Comparison of ENCODE assay signal across 9 mouse cellular contexts in genomic region chr2:120049632-120050274, GRCm38 (mm10). TPM values are rescaled to one million over a fixed set of nuclear protein-coding genes. Genes with fewer than 3 reads are reported as not detected.
DNase-seq lines count a peak whose midpoint lies in the region; ATAC-seq and TF ChIP-seq lines count a peak whose summit lies in the region.
"Had no signal": no experiment of that assay in that cellular context is flagged by ENCODE, and none has a peak within 500 bp of the region (broad histone marks: within the 10 kb centered on the region; RNA-seq: fewer than 3 reads in every experiment).

No protein-coding gene starts in this region.

- 0 out of 2 replicates have a peak, but pooled peaks have one; percentile 40 for ATAC-seq in forebrain, postnatal 0 days
- no peak for ATAC-seq in forebrain, embryonic 16.5 days
- ATAC-seq in kidney, embryonic 14.5 days (ENCODE audit: low FRiP score, low TSS enrichment): peak; percentile 50; the same call in 1 of the 2 replicates
- peak; percentile 61; the same call in 1 of the 2 replicates for ATAC-seq in megakaryocyte progenitor cell, adult 5-6 weeks (replicated peaks; ENCODE audit: poor library complexity)

- no peak overlapping the region for H3K27ac ChIP-seq in forebrain, postnatal 0 days (ENCODE audit: low read depth, low read length)
- no peak overlapping the region for H3K27ac ChIP-seq in forebrain, embryonic 16.5 days (ENCODE audit: low read length)
- H3K27ac ChIP-seq in thymus, adult 2 months (ENCODE audit: control insufficient read depth, insufficient read depth, low read length): no peak overlapping the region
- H3K27ac ChIP-seq in kidney, embryonic 14.5 days (ENCODE audit: low read depth, low read length): no peak overlapping the region
- H3K27ac ChIP-seq: neural tube, embryonic 12.5 days had no signal

- no peaks in the 10 kb centered on the region for H3K27me3 ChIP-seq in forebrain, postnatal 0 days (ENCODE audit: insufficient read depth, low read length)
- no peaks in the 10 kb centered on the region for H3K27me3 ChIP-seq in forebrain, embryonic 16.5 days (replicated peaks; ENCODE audit: control insufficient read depth, insufficient read depth, low read length)
- H3K27me3 ChIP-seq in thymus, adult 2 months (ENCODE audit: control insufficient read depth, insufficient read depth, low read length): no peaks in the 10 kb centered on the region
- peaks cover 2% of the 10 kb centered on the region; the same call in 1 of the 2 replicates for H3K27me3 ChIP-seq in kidney, embryonic 14.5 days (ENCODE audit: control insufficient read depth, insufficient read depth, low read length)
- H3K27me3 ChIP-seq: neural tube, embryonic 12.5 days had no signal

- H3K9ac ChIP-seq in forebrain, postnatal 0 days: no peak overlapping the region
- no peak overlapping the region for H3K9ac ChIP-seq in forebrain, embryonic 16.5 days (replicated peaks; ENCODE audit: low read depth, low read length)
- H3K9ac ChIP-seq in kidney, embryonic 14.5 days (ENCODE audit: low read depth, low read length): no peak overlapping the region
- H3K9ac ChIP-seq: neural tube, embryonic 12.5 days had no signal

- no peak overlapping the region for H3K4me2 ChIP-seq in forebrain, postnatal 0 days (ENCODE audit: low read depth)
- H3K4me2 ChIP-seq in forebrain, embryonic 16.5 days (ENCODE audit: low read length): no peak overlapping the region
- H3K4me2 ChIP-seq in kidney, embryonic 14.5 days (replicated peaks; ENCODE audit: low read depth, low read length): no peak overlapping the region
- H3K4me2 ChIP-seq: neural tube, embryonic 12.5 days had no signal

- TF ChIP-seq CTCF in forebrain, postnatal 0 days (IDR thresholded peaks at IDR 0.05; ENCODE audit: low read depth): peak; percentile 62
- no peak for TF ChIP-seq CTCF in thymus, adult 2 months (IDR thresholded peaks at IDR 0.05; ENCODE audit: borderline replicate concordance, control insufficient read depth, extremely low read depth, insufficient read depth, low read length, poor library complexity)

- no peaks in the 10 kb centered on the region for H3K36me3 ChIP-seq in forebrain, postnatal 0 days (ENCODE audit: insufficient read depth)
- H3K36me3 ChIP-seq in forebrain, embryonic 16.5 days (ENCODE audit: control insufficient read depth, insufficient read depth): no peaks in the 10 kb centered on the region
- H3K36me3 ChIP-seq in thymus, adult 2 months (ENCODE audit: control insufficient read depth, insufficient read depth, low read length): no peaks in the 10 kb centered on the region
- no peaks in the 10 kb centered on the region for H3K36me3 ChIP-seq in kidney, embryonic 14.5 days (ENCODE audit: control insufficient read depth, insufficient read depth, low read length)
- H3K36me3 ChIP-seq: neural tube, embryonic 12.5 days had no signal

- TF ChIP-seq POLR2A in thymus, adult 2 months (IDR thresholded peaks at IDR 0.05; ENCODE audit: control insufficient read depth, extremely low read depth, insufficient read depth, low read length, poor library complexity): no peak

- no peak overlapping the region for H3K4me3 ChIP-seq in forebrain, postnatal 0 days (ENCODE audit: low read depth, low read length)
- no peak overlapping the region for H3K4me3 ChIP-seq in forebrain, embryonic 16.5 days (replicated peaks; ENCODE audit: low read length)
- H3K4me3 ChIP-seq in thymus, adult 2 months (ENCODE audit: control insufficient read depth, insufficient read depth, low read length): no peak overlapping the region
- no peak overlapping the region for H3K4me3 ChIP-seq in kidney, embryonic 14.5 days (ENCODE audit: low read length)
- H3K4me3 ChIP-seq: neural tube, embryonic 12.5 days had no signal

- H3K4me1 ChIP-seq in forebrain, postnatal 0 days (ENCODE audit: insufficient read depth): no peaks in the 10 kb centered on the region
- no peaks in the 10 kb centered on the region for H3K4me1 ChIP-seq in forebrain, embryonic 16.5 days (replicated peaks; ENCODE audit: control insufficient read depth, insufficient read depth, low read length)
- H3K4me1 ChIP-seq in thymus, adult 2 months (replicated peaks; ENCODE audit: control insufficient read depth, insufficient read depth, low read length): no peaks in the 10 kb centered on the region
- no peaks in the 10 kb centered on the region for H3K4me1 ChIP-seq in kidney, embryonic 14.5 days (ENCODE audit: control insufficient read depth, insufficient read depth, low read length)

- no peaks in the 10 kb centered on the region for H3K9me3 ChIP-seq in forebrain, postnatal 0 days (ENCODE audit: low read length)
- no peaks in the 10 kb centered on the region for H3K9me3 ChIP-seq in forebrain, embryonic 16.5 days (ENCODE audit: control insufficient read depth, low read length)
- no peaks in the 10 kb centered on the region for H3K9me3 ChIP-seq in kidney, embryonic 14.5 days (ENCODE audit: control insufficient read depth, low read length)
- H3K9me3 ChIP-seq: neural tube, embryonic 12.5 days had no signal

- DNase-seq in forebrain, postnatal 0 days: no peak
- DNase-seq in thymus, adult 2 months: peak; percentile 12
- DNase-seq in thymus, adult 18-20 months: no peak
- peak; percentile 36 for DNase-seq in embryo, embryonic 9.5 days (ENCODE audit: extremely low spot score)
- no peak for DNase-seq in layer of hippocampus, postnatal 14 days (ENCODE audit: low spot score in 2 of 2)

- WGBS in forebrain, postnatal 0 days: 64% methylated on average over 10 of the region's 10 CpGs
- 60% methylated on average over 10 of the region's 10 CpGs for WGBS in forebrain, embryonic 16.5 days
- WGBS in thymus, adult 2 months: 83% methylated on average over 10 of the region's 10 CpGs
- 61% methylated on average over 10 of the region's 10 CpGs for WGBS in kidney, embryonic 14.5 days

RNA-seq across cellular contexts. Expression of gene Pla2g4b, which starts 16.5 kb away (rescaled TPM):
- total RNA-seq in forebrain, postnatal 0 days (2014; rRNA removed): 8.5 and 11.1 TPM in 2 replicates
- polyA plus RNA-seq in forebrain, postnatal 0 days (2015; fragmentation: Nextera tagmentation; extraction: Ambion mirVana): 0.13 and 0.48 TPM in 2 replicates
- 2.4 and 4.0 TPM in 2 replicates for polyA plus RNA-seq in forebrain, embryonic 16.5 days (2015; fragmentation: Nextera tagmentation; extraction: Ambion mirVana)
- 7.7 and 11.8 TPM in 2 replicates for polyA plus RNA-seq in thymus, adult 2 months (2012; rRNA removed)
- 1.3 and 1.5 TPM in 2 replicates for polyA plus RNA-seq in kidney, embryonic 14.5 days (2014; fragmentation: Nextera tagmentation; extraction: Ambion mirVana)
- 1.2 and 1.4 TPM in 2 replicates for total RNA-seq in megakaryocyte progenitor cell, adult 5-6 weeks (2015)
- total RNA-seq in megakaryocyte progenitor cell, adult 5-6 weeks (2017): 0.51 and 3.7 TPM in 2 replicates
- 1 to 10 TPM; 4.9 TPM for total RNA-seq in layer of hippocampus, postnatal 14 days (2021)

RNA-seq across cellular contexts. Expression of gene Gm28042, which starts 22.5 kb away (rescaled TPM):
- 4.3 and 7.5 TPM in 2 replicates for total RNA-seq in forebrain, postnatal 0 days (2014; rRNA removed)
- 0.72 and 1.2 TPM in 2 replicates for polyA plus RNA-seq in forebrain, postnatal 0 days (2015; fragmentation: Nextera tagmentation; extraction: Ambion mirVana)
- 4.6 and 7.2 TPM in 2 replicates for polyA plus RNA-seq in forebrain, embryonic 16.5 days (2015; fragmentation: Nextera tagmentation; extraction: Ambion mirVana)
- 7.0 and 8.8 TPM in 2 replicates for polyA plus RNA-seq in thymus, adult 2 months (2012; rRNA removed)
- 3.5 and 3.7 TPM in 2 replicates for polyA plus RNA-seq in kidney, embryonic 14.5 days (2014; fragmentation: Nextera tagmentation; extraction: Ambion mirVana)
- total RNA-seq in megakaryocyte progenitor cell, adult 5-6 weeks (2015): 2.2 and 4.1 TPM in 2 replicates
- total RNA-seq in megakaryocyte progenitor cell, adult 5-6 weeks (2017): 0.50 and 0.51 TPM in 2 replicates
- 1 to 10 TPM; 1.1 to 1.8 TPM for total RNA-seq in layer of hippocampus, postnatal 14 days (2021)

RNA-seq across cellular contexts. Expression of gene Jmjd7, which starts 22.5 kb away (rescaled TPM):
- total RNA-seq in forebrain, postnatal 0 days (2014; rRNA removed): 12.7 and 14.6 TPM in 2 replicates
- polyA plus RNA-seq in forebrain, postnatal 0 days (2015; fragmentation: Nextera tagmentation; extraction: Ambion mirVana): 16.4 and 16.9 TPM in 2 replicates
- polyA plus RNA-seq in forebrain, embryonic 16.5 days (2015; fragmentation: Nextera tagmentation; extraction: Ambion mirVana): 16.2 and 17.4 TPM in 2 replicates
- 13.9 and 15.5 TPM in 2 replicates for polyA plus RNA-seq in thymus, adult 2 months (2012; rRNA removed)
- 22.2 and 26.3 TPM in 2 replicates for polyA plus RNA-seq in kidney, embryonic 14.5 days (2014; fragmentation: Nextera tagmentation; extraction: Ambion mirVana)
- 2.6 and 5.0 TPM in 2 replicates for total RNA-seq in megakaryocyte progenitor cell, adult 5-6 weeks (2015)
- 1.7 and 5.4 TPM in 2 replicates for total RNA-seq in megakaryocyte progenitor cell, adult 5-6 weeks (2017)
- 1 to 10 TPM; 5.3 to 6.3 TPM for total RNA-seq in layer of hippocampus, postnatal 14 days (2021)

Comparison
In these comparisons a context has a peak if more than half of its experiments do, and no peak if none do; other contexts are left out.
1. DNase-seq: peak in thymus, adult 2 months (single experiment) and embryo, embryonic 9.5 days (single experiment); none in forebrain, postnatal 0 days (single experiment), thymus, adult 18-20 months (0 of 2) and layer of hippocampus, postnatal 14 days (0 of 2).